Mouse (Mus musculus) hindbrain, embryonic 12.5 days (tissue): ENCODE data around the gene BC067074. TPM values are rescaled to one million over a fixed set of nuclear protein-coding genes. Genes with fewer than 3 reads are reported as not detected.
"Not testable (repeated sequence)": the region's sequence is repeated elsewhere in the genome, so short reads cannot be mapped to it uniquely, and the experiment has no call there.

ENCODE experiments used
- ATAC-seq: fragments of 200-750 bp; cut with Nextera tagmentation; 2 replicates; pipeline ENCODE4 v1.8.0; 2017; ENCODE audit warnings: moderate TSS enrichment; ENCODE audit not compliant: low FRiP score
- H3K27ac ChIP-seq: fragments of 300-500 bp; sonication (generic); 2 replicates; pipeline ENCODE4 v1.5.1; 2016; ENCODE audit warnings: mild to moderate bottlenecking
- H3K27me3 ChIP-seq: fragments of 300-500 bp; sonication (generic); 2 replicates; pipeline ENCODE4 v1.6.1; 2016; ENCODE audit warnings: mild to moderate bottlenecking
- H3K36me3 ChIP-seq: fragments of 300-500 bp; sonication (generic); 2 replicates; pipeline ENCODE4 v1.6.1; 2016; ENCODE audit warnings: mild to moderate bottlenecking
- H3K4me1 ChIP-seq: fragments of 300-500 bp; sonication (generic); 2 replicates; pipeline ENCODE4 v1.6.1; 2016
- H3K4me2 ChIP-seq: fragments of 300-500 bp; sonication (generic); replicated peaks from 2 replicates; pipeline ENCODE4 v1.6.1; 2016; ENCODE audit warnings: mild to moderate bottlenecking
- H3K4me3 ChIP-seq: fragments of 300-500 bp; sonication (generic); 2 replicates; pipeline ENCODE4 v1.5.1; 2016; ENCODE audit warnings: mild to moderate bottlenecking
- H3K9ac ChIP-seq: fragments of 300-500 bp; sonication (generic); 2 replicates; pipeline ENCODE4 v1.6.1; 2016; ENCODE audit warnings: mild to moderate bottlenecking, moderate library complexity
- H3K9me3 ChIP-seq: fragments of 300-500 bp; sonication (generic); replicated peaks from 2 replicates; pipeline ENCODE4 v1.6.1; 2016; ENCODE audit warnings: mild to moderate bottlenecking
- WGBS: fragments of 180-500 bp; shearing (Covaris S2); methylation state at CpG from one replicate; pipeline ENCODE4 v1.1.7; 2016; 5-methylcytosine and 5-hydroxymethylcytosine counted together
- polyA plus RNA-seq: library from polyadenylated mRNA; unstranded; fragments of >200 nt; fragmentation: Nextera tagmentation; extraction: Ambion mirVana; gene quantifications from 2 replicates; pipeline ENCODE4 v1.2.1, GENCODE M21; 2016

BC067074 gene
- polyA plus RNA-seq, 1 experiment from 2014 or later: 3.5 TPM

- no peak overlapping the region for H3K4me3 ChIP-seq
- no peak overlapping the region for H3K9ac ChIP-seq
- peaks cover 15% of the 10 kb centered on the region for H3K4me1 ChIP-seq
- H3K27me3 ChIP-seq: no peaks in the 10 kb centered on the region
- no peaks in the 10 kb centered on the region for H3K36me3 ChIP-seq
- WGBS: 75% methylated on average over 1 of the region's 1 CpGs
- H3K4me2 ChIP-seq: no peak overlapping the region
- no peak for ATAC-seq
- H3K27ac ChIP-seq: no peak overlapping the region
- H3K9me3 ChIP-seq: no peaks in the 10 kb centered on the region; the same call in 1 of the 2 replicates
These were observed 66.7 kb downstream of the BC067074 start for GRCm38 (mm10) chr13:113359676-113360075.

- Histone ChIP-seq H3K4me2 (no peak overlapping the region), H3K27me3 (no peaks in the 10 kb centered on the region), H3K36me3 (no peaks in the 10 kb centered on the region), H3K9ac (no peak overlapping the region), H3K4me1 (no peaks in the 10 kb centered on the region), H3K4me3 (no peak overlapping the region), H3K9me3 (no peaks in the 10 kb centered on the region; the same call in 1 of the 2 replicates), H3K27ac (no peak overlapping the region)
- WGBS: 87% methylated on average over 10 of the region's 10 CpGs
- no peak for ATAC-seq
These were observed 73.0 kb downstream of the BC067074 start for GRCm38 (mm10) chr13:113365976-113366375.

DNA sequence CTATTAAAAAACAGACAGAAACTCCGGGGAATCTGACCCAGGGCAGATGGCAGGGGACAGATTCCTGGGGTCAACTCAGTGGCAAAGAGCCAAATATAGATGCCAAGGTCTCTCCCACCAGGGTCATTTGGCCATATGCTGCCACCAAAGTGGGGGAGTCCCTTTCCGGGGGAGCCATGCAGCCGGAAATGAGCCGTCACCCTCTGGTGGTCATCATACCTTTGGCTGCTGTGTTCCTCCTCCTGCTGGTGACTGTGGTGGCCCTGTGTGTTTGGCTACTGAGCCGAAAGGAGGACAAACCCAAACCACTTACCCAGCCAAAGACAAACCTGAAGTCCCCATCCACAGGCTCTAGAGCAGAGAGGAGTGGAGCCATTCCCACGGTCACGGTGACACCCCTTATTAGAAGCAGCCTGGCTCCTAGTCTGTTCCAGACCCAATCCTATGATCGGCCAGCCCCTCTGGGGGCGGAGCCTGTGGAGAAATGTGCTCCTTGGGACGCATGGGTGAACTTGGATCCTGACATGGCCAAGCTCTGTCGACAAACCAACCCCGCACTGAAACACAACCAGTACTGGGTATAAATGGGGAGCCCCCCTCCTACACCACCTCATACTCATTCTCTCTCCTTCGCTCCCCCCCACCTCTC lies 76.1 kb downstream of the BC067074 start:
- Histone ChIP-seq H3K9me3 (no peaks in the 10 kb centered on the region), H3K27ac (no peak overlapping the region), H3K4me2 (no peak overlapping the region), H3K27me3 (no peaks in the 10 kb centered on the region), H3K4me3 (no peak overlapping the region), H3K9ac (no peak overlapping the region), H3K4me1 (no peaks in the 10 kb centered on the region), H3K36me3 (no peaks in the 10 kb centered on the region)
- ATAC-seq: no peak
- 72% methylated on average over 13 of the region's 13 CpGs for WGBS

DNA sequence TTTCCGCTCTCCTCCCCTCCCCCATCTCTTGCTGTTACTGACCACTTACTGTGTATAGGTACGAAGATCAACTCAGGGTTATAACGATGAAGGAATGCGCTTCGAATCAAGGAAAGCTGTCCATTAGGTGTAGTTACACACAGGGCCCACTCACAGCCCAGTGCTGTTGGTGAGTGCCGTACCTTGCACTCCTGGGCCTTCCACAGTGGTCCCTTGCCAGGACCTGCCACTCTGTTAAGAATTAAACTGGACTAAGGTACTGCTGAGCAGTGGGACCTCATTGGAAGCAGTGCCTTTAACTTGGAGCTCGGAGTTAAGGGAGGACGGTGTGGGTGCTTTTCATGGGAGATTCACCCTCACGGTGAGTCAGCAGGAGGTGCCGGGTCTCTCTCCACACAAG lies 76.7 kb downstream of the BC067074 start:
- no peak for ATAC-seq
- H3K27ac ChIP-seq: no peak overlapping the region
- H3K4me3 ChIP-seq: no peak overlapping the region
- H3K9me3 ChIP-seq: no peaks in the 10 kb centered on the region
- H3K4me2 ChIP-seq: no peak overlapping the region
- H3K36me3 ChIP-seq: no peaks in the 10 kb centered on the region
- 90% methylated on average over 10 of the region's 10 CpGs for WGBS
- H3K27me3 ChIP-seq: no peaks in the 10 kb centered on the region
- no peaks in the 10 kb centered on the region for H3K4me1 ChIP-seq
- no peak overlapping the region for H3K9ac ChIP-seq

DNA sequence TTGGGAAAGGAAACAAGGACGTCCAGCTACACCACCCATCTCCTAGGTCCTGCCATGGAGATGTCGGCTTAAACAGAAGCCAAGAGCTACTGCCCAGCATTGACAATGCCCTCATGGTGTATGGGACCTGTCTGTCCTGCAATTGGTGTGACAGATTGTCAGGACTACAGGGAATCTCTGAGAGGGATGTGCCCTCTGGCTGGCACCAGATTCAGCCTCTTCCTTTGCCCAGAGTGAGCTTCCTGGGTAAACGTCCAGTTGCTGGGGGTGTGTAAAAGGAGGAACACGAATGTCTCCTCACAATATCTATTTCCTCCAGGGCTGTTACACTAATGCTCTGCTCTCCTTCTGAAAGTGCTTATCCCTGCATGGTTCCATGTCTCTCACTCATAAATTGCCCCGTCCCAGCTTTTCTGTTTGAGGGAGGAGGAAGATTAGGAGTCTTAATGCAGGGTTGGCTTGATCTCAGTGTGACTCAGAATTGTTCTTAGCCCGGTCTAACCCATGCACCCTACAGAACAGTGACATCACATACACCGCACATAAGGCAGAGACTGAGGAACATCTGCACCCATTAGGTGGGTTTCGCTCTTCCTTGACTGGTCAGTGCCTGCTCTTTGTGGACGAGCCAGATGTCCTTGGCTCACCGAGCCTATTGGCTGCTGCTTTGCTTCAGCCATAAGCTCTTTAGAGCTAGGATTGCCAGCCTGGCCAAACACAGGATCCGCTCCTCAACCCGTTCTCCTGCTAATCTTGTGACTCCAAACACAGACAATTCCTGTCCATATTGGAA lies 80.5 kb downstream of the BC067074 start:
- no peaks in the 10 kb centered on the region for H3K36me3 ChIP-seq
- H3K9ac ChIP-seq: no peak overlapping the region
- no peak overlapping the region for H3K4me2 ChIP-seq
- ATAC-seq: no peak
- H3K27me3 ChIP-seq: no peaks in the 10 kb centered on the region
- no peak overlapping the region for H3K4me3 ChIP-seq
- 87% methylated on average over 12 of the region's 12 CpGs for WGBS
- H3K4me1 ChIP-seq: no peaks in the 10 kb centered on the region
- H3K27ac ChIP-seq: no peak overlapping the region
- H3K9me3 ChIP-seq: no peaks in the 10 kb centered on the region

GRCm38 (mm10) chr13:113374084-113374405 lies 81.1 kb downstream of the BC067074 start:
- Histone ChIP-seq H3K9me3 (no peaks in the 10 kb centered on the region), H3K36me3 (no peaks in the 10 kb centered on the region), H3K27ac (no peak overlapping the region), H3K27me3 (no peaks in the 10 kb centered on the region), H3K4me2 (no peak overlapping the region), H3K4me3 (no peak overlapping the region), H3K4me1 (no peaks in the 10 kb centered on the region), H3K9ac (no peak overlapping the region)
- ATAC-seq: no peak
- 52% methylated on average over 2 of the region's 2 CpGs for WGBS

- Histone ChIP-seq H3K27me3 (no peaks in the 10 kb centered on the region), H3K4me2 (no peak overlapping the region), H3K9ac (no peak overlapping the region), H3K9me3 (no peaks in the 10 kb centered on the region), H3K4me3 (no peak overlapping the region), H3K27ac (no peak overlapping the region), H3K36me3 (no peaks in the 10 kb centered on the region), H3K4me1 (peaks cover 3% of the 10 kb centered on the region; the same call in 1 of the 2 replicates)
- 90% methylated on average over 7 of the region's 7 CpGs for WGBS
- no peak for ATAC-seq
These were observed 84.7 kb downstream of the BC067074 start for GRCm38 (mm10) chr13:113377631-113378030.

GRCm38 (mm10) chr13:113378980-113379410 lies 86.0 kb downstream of the BC067074 start:
- no peak overlapping the region for H3K4me3 ChIP-seq
- H3K36me3 ChIP-seq: no peaks in the 10 kb centered on the region
- H3K27ac ChIP-seq: no peak overlapping the region
- H3K4me2 ChIP-seq: no peak overlapping the region
- no peaks in the 10 kb centered on the region for H3K9me3 ChIP-seq
- no peaks in the 10 kb centered on the region for H3K27me3 ChIP-seq
- 78% methylated on average over 8 of the region's 8 CpGs for WGBS
- H3K9ac ChIP-seq: no peak overlapping the region
- H3K4me1 ChIP-seq: peaks cover 3% of the 10 kb centered on the region; the same call in 1 of the 2 replicates
- ATAC-seq: no peak

DNA sequence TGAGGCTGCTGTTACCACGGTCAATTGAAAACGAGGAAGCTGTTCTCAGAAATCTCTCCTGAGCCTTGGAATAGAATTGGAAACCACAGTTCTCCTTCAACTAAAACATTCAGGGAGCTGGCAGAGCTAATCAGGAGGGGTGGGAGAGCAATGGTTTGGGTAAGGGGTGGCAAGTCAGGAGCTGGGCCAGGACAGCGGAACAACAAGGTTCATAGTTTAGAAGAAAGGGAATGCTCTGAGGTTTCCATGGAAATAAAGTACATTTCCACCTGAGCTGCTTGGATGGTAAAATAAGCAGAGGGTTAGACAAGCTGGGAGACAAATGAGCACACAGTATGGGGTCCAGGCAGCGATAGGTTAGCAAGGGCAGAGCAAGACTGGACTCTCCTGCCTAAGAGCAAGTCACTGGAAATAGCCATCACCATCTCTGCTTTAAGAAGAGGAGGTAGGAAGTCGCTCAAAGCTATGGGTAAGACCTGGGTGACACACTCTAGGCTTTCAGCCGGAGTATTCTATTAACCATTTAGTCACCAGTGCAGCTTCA lies 86.9 kb downstream of the BC067074 start:
- H3K27me3 ChIP-seq: no peaks in the 10 kb centered on the region
- peaks cover 3% of the 10 kb centered on the region; the same call in 1 of the 2 replicates for H3K4me1 ChIP-seq
- H3K9me3 ChIP-seq: no peaks in the 10 kb centered on the region
- WGBS: 34% methylated on average over 6 of the region's 6 CpGs
- no peak overlapping the region for H3K4me3 ChIP-seq
- H3K4me2 ChIP-seq: no peak overlapping the region
- H3K36me3 ChIP-seq: no peaks in the 10 kb centered on the region
- no peak for ATAC-seq
- no peak overlapping the region for H3K9ac ChIP-seq
- no peak overlapping the region for H3K27ac ChIP-seq

GRCm38 (mm10) chr13:113381710-113382109 lies 88.8 kb downstream of the BC067074 start:
- H3K27ac ChIP-seq: no peak overlapping the region
- no peak for ATAC-seq
- 85% methylated on average over 1 of the region's 1 CpGs for WGBS
- no peaks in the 10 kb centered on the region for H3K9me3 ChIP-seq
- no peaks in the 10 kb centered on the region for H3K27me3 ChIP-seq
- no peaks in the 10 kb centered on the region for H3K36me3 ChIP-seq
- no peak overlapping the region for H3K4me2 ChIP-seq
- peaks cover 3% of the 10 kb centered on the region; the same call in 1 of the 2 replicates for H3K4me1 ChIP-seq
- H3K4me3 ChIP-seq: no peak overlapping the region
- H3K9ac ChIP-seq: no peak overlapping the region

- Histone ChIP-seq H3K4me1 (peaks cover 3% of the 10 kb centered on the region; the same call in 1 of the 2 replicates), H3K36me3 (no peaks in the 10 kb centered on the region), H3K9ac (no peak overlapping the region), H3K27me3 (no peaks in the 10 kb centered on the region), H3K4me2 (no peak overlapping the region), H3K27ac (no peak overlapping the region), H3K4me3 (no peak overlapping the region), H3K9me3 (no peaks in the 10 kb centered on the region)
- no peak for ATAC-seq
- WGBS: 89% methylated on average over 2 of the region's 2 CpGs
These were observed 89.2 kb downstream of the BC067074 start for GRCm38 (mm10) chr13:113382201-113382600.

GRCm38 (mm10) chr13:113382770-113383169 lies 89.8 kb downstream of the BC067074 start:
- not testable (repeated sequence) for H3K9me3 ChIP-seq, H3K4me3 ChIP-seq, H3K36me3 ChIP-seq, H3K27ac ChIP-seq, H3K4me2 ChIP-seq, H3K27me3 ChIP-seq, ATAC-seq, H3K4me1 ChIP-seq, H3K9ac ChIP-seq
